Mouse (Mus musculus) megakaryocyte, embryonic 14.5 days (primary cell): ENCODE data around the gene Hirip3.

Experiments
- FLI1 ChIP-seq: IDR thresholded peaks from 2 replicates; pipeline ENCODE4 v1.6.1; 2012; ENCODE audit warnings: low read length, inconsistent platforms, mixed read lengths
- GATA1 ChIP-seq: IDR thresholded peaks from 3 replicates; pipeline ENCODE4 v1.6.1; 2012; ENCODE audit warnings: mixed read lengths, low read length, inconsistent platforms, borderline replicate concordance

- no peak for TF ChIP-seq FLI1
- TF ChIP-seq GATA1: no peak
Observed at GRCm38 (mm10) chr7:126898102-126898990, 36.6 kb downstream of the Hirip3 start.
